Mouse (Mus musculus): Measurements from ENCODE around the gene Olfml2b.

Gene Olfml2b

DNA sequence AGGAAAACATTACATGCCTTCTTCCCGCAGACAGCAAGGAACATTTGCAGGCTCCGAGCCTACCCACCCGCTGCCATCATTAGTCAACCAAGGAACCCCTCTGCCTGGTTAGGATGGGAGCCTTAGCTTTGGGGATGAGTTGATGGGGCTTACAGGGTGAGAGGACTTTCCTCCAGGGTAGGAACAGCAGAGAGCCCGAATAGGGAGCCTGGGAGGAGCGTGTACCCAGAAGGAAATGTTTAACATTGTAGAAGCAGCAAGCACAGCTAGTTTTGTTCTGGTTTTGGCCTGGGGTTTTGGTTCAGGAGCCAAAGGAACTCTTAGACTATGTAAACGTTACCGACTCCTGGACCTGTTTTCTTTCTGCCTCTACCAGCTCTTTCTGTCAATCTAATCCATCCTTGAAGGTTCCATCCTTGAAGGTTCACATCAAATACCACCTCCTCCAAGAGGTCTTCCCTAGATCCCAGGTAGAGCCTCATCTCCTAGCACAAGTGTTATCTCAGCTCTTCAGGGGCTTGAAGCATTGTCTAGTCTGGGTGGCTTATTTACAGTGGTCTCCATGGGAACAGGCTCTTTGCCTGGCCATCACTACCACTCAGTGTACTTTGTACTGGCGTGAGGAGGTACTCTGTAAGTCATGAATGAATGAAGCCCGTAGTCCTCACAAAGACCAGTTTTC, 2.4 kb downstream of the Olfml2b start:
- DNase-seq (ENCODE audit: low spot score in 2 of 2) = no peak

DNA sequence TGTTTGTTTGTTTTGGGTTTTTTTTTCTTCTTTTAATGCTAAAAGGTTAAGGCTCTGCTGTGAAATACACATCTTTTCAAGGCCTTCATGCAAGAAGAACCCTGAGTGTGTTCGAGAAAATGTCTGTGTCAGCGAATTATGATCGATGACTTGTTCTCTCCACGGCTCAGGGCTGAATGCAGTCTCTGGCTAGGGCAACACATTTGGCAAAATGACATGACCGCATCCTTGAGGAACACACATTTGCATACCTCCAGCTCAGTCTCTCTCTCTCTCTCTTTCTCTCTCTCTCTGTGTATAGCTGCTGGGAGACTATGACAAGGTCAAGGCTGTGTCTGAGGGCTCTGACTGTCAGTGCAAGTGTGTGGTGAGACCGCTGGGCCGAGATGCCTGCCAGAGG, 3.0 kb downstream of the Olfml2b start:
- no peak for DNase-seq (ENCODE audit: low spot score in 2 of 2)

DNA sequence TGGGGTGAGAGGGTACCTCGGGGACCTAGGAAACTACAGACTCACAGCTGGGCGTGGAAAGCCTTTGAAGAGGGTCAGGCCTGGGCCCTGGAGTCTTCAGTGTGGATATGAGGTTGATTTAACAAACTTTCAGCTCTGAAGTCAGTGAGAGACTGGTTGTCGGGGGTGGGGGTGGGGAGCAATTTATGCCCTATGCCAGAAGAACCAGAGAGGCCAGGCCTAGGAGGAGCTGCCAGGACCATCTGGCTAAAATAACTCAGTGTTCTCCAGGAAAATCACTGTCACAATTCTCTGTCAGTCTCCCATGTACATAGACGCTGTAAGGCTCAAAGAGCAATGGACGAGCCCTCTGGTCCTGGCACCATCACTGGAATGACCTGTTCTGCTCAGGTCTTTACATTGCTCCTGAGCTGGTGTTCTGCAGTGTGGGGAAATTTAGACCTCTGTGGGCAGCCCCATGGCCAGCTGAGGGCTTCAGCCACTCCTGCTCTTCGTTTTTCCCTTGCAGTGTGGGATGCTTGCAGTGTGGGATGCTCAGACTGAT, 3.7 kb downstream of the Olfml2b start:
- no peak for DNase-seq (ENCODE audit: low spot score in 2 of 2)

DNA sequence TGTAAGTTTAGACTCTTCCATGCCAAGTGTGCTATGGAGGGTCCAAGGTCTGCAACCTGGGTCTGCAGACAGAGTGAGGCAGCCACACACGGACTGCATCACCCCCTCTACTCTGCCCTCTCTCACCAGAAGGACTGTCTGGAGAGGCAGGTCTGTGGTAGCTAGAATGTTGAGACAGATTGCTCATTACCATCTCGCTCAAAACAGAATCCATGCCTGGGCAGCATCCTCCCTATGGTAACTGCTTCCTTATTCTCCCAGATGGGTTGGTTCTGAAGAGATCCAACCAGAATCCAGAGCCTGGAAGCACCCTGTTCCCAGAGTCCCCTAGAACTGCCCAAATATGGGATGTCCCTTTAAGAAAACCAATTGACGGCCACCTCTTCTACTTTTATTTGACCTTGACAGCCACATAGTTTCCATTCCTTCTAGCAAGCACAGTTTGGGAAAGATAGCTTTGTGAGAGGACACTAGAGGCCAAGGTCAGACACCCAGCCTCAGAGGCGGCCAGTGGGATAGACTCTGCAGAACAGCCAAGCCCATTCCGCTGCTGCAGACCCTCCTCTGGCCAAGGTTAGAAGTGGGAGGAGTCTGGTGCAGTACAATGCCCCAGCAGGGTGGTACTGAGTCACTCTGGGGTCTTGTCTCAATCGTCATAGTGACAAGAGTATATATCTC, 6.9 kb downstream of the Olfml2b start:
- no peak for DNase-seq (ENCODE audit: low spot score in 2 of 2)

DNA sequence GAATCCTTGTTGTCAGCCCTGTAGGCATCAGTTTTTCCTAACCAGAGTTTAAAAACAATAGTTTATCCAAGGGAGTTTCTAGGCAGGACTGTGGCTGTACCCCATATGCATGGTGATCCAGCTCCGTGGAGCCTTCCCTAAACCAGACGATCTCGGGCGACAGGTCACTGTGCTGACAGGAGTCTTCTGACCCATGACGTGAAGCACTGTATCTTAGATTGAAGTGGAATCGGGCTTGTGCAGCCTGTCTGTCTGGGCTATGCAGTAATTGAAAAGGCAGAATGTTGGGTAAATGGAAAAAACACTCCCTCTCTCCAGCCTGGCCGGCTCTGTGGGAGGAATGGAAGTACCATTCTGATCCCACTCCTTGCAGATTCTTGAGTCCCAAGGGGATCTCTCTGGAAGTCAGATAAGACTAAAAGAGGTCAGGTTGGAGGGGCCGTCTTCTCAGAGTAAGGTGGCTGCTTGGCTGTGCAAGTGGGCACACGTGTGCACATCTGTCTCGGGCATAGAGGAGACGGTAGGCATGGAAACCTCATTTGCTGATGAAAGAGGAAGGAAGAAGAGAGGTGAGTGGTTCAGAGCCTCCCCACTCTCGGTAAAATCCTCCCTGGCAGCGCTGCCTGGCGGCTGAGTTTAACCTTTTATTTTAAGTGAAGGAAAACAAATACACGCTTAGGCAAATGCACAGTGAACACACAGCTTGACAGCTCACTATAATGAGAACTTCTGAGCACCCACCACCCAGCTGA, 7.8 kb downstream of the Olfml2b start:
- no peak for DNase-seq (ENCODE audit: low spot score in 2 of 2)

DNA sequence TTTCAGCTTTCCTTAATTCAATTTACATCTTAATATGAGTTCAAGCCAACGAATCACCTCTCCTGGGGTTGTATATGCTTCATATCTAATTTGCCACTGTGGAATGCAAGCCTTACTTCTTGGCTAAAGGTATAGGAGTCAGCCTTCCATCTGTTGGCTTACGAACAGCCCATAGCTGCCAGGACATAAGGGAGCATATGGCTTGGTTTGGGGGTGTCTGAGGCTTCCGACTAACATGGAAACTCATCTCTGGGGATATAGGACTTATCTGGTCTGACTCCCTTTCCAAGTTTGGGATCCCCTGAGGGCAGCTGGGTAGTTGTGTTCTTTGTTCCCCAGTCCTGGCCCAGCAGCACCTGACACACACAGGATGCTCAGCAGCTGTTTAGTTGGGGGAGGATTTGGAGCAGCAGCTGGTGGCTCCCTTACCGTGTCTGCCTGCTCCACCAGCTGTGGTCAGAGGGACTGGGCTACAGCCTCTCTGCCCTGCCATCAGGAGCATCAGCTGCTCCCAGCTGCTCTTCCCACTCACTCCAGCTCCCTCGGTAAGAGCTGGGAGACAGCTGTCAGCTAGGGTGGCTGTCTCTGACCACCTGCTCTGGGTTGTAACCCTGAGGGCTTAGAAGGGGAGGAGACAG, 11.1 kb downstream of the Olfml2b start:
- no peak for DNase-seq (ENCODE audit: low spot score in 2 of 2)

DNA sequence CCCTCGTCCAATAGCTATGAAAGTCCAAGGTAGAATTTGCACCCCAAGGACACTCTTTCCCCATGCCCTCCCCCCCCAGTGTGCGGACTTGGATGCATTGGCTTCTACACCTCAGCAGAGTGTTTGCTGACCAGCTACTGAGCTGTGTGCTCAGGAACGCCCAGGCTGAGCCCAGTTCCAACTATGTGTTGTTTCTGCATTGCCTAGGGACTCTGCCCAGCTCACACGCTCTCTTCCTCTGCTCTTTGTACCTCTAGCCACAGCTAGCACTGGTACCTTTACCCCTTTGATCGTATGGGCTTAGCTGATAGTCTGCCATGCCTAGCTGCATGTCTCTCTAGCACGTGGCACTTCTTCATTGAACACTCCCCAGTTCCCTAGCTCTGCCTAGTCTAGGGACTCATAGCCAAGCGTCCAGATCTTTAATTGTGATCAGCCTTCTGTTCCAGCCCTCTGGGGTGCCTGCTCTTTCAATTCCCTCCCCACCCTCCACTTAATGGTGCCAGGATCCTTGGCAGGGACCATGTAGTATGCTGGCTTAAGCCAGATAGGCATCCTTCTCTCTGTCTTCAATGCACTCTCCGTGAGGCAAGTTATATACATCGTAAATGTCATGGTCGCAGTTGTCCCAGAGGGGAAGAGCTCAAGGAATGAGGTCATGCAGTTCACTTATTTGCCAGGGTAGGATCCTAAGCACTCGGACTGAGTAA, 12.3 kb downstream of the Olfml2b start:
- DNase-seq (ENCODE audit: low spot score in 2 of 2) = no peak

DNA sequence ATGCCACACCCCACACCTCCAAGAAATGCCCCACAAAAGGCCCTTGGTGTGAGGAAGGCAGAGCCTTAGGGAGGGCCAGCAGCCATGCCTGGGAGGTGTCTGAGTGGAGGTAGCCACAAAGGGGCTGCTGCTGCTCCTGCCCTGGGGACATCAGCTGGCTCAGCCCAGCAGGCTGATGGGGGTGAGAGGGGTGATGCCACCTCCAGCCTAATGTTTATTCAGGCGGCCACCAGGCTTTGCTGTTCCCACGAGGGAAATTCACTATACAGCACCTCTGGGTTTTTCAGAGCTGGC, 12.8 kb downstream of the Olfml2b start:
- no peak for DNase-seq (ENCODE audit: low spot score in 2 of 2)

DNA sequence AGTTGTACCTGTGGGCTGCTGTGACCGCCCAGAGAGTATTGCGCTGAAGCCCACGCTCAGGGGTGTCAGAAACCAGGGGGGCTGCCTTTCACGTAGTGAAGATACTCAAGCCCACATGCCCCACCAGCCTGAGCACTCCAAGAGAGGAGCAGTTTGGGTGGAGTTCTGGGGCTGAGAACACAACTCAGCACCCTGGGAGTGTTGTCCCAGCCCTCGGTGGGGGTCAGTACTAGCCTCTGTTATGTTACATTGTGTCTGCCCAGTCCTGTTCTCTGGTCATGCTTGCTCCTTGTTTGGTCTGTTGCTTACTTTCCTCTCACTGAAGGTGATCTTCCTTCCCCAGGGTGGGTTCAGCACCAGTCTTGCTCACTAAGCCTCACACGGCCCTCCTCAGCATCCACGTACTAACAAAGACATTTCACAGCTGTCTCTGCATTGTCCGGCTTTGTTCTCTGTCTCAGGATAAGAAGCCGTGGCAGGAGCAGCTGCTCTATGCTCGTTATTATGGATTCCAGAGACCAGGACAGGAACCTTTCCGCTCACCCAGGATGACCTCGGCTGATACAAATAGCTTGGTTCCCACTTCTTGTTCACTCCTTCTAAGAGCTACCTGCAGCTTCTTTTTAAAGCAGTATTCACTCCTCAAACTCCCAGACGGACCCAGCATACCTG, 13.4 kb downstream of the Olfml2b start:
- no peak for DNase-seq (ENCODE audit: low spot score in 2 of 2)

DNA sequence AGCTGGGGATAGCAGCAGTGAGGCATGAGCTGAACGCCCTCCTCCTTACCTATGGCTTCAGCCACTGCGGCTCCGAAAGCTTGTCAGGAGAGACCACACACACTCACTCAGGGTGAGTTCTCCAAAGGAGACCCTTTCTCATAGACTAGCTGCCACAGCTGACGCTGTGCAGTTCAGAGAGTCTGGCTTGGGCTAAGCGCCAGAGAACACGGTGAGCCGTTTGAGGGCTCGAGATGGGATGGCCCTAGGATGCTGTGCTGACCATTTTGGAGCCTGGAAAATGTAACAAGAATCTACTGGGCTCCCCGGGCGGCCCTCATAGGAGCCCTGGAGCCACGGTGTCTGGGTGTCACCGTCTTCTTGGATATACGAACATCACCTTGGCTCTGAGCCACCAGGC, 14.9 kb downstream of the Olfml2b start:
- no peak for DNase-seq (ENCODE audit: low spot score in 2 of 2)

DNA sequence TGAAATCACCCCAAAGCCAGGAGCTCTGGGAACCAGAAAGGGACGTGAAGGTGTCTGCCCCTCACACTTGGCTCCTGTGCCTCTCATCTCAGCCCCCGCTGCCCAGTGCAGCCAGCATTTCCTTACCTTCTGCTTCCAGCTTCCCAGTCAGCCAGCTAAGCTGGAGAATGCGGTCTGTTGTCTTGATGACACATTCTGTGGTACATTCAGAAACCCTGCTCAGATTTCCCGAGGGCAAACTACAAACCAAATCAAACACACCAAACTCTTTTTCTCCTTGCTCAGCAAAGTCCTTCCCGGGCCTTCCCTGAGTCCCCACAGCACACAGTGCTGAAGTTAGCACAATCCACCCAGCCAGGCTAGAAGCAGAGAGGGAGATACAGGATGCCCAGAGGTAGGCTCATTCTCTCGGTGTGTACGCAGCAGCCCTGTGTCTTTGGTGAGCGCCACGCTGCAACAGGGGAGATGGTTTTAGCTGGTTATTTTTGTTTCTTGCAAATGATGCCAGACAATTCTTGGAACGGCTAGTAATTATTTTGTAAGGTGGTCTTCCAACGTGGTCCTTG, 20.4 kb downstream of the Olfml2b start:
- DNase-seq (ENCODE audit: low spot score in 2 of 2) = no peak

DNA sequence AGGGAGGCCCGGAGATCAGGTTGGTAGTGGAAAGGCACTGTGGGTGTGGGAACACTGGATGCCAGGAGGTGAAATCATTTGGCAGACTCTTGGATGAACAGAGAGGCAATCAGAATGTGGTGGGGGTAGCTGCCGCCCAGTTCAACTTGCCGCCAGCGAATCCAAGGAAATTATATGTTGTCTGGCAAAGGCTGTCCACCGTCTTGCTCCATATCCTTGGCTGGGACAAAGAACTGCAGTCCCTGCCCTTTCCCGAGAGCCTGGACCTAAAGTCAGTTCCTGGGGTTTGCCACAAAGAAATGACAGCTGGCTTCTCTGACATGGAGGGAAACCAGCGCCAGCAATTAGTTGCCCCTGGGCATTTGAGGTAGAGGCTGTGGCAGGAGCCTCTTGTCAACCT, 20.9 kb downstream of the Olfml2b start:
- no peak for DNase-seq (ENCODE audit: low spot score in 2 of 2)

DNA sequence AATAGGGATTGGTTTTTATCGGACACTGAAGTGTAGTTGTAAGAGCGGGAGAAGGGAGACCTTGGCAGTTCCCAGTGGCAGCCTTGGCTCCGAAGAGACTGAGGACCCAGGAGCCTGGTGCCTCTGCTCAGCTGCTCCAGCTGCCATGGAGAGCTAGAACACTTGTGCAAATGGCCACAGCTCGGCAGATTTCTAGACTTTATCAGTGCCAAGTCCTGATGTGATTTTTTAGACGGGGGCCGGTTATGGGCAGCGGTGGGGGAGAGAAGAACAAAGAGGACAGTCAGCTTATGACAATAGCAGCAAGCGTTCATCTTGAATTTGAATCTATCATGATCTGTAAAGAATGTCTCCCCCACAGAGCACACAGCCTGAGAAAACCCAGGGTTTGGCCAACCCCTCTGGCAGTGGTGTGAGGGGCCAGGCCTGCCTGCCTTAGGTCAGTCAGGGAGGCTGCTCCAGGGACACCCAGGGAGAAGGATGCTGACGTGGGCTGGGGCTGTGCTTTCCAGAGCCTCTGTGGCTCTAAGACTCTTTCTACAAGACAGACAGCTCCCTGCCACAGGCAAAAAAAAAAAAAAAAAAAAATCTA, 29.9 kb downstream of the Olfml2b start:
- no peak for DNase-seq (ENCODE audit: low spot score in 2 of 2)

DNA sequence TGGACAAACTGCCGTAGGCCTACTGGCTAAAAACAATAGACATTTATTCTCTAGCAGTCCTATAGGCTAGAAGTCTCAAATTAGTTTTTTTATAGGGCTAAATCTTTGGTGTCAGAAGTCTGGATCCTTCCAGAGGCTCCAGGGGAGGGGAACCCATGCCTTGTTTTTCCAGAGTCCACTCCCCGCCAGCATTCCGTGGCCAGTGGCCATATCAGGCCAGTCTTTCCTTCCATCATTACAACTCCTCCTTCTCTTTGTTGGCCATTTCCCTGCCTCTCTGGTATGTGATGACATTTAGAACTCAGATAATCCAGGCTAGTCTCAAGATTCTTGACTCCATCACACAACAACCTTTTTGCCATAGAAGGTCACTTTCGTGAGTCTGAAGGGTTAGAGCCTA, 33.3 kb downstream of the Olfml2b start:
- no peak for DNase-seq (ENCODE audit: low spot score in 2 of 2)

DNA sequence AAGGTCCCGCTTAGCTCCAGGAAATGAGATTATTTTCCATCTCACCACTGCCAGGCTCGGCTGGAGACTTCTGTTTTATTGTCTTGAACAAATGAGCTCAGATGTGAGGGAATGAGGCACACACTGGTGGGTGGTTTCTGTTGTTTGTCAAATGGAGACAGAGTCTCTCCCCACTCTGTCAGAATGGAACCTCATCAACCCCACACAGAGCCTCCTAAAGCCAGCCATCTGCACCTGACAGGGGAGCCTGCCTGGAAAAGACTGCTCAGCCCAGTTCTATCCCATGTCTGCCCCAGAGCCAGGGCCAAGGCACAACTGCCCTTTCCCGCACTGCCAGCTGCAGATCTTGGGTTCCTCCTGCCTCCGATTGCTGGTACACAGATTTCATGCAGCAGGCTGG, 34.5 kb downstream of the Olfml2b start:
- DNase-seq (ENCODE audit: low spot score in 2 of 2) = no peak

DNA sequence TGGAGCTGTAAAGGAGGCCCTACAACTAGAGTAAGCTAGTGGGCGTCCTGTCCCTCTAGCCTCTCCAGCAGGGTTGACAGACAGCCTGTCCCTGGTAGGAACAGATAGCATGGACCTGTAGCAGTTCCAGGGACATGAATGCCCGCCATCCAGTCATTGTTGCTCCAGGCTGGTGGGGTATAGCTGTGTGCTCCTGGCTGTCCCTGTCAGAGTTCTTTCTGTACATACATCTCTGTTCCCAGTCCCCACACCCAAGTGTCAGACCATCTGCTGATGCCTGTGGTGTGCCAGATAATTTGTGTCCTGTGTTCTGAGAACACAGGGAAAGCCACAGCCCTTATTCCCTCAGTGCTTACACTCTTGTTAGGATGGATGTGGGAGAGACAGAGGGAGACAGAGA, 35.3 kb downstream of the Olfml2b start:
- DNase-seq (ENCODE audit: low spot score in 2 of 2) = no peak

DNA sequence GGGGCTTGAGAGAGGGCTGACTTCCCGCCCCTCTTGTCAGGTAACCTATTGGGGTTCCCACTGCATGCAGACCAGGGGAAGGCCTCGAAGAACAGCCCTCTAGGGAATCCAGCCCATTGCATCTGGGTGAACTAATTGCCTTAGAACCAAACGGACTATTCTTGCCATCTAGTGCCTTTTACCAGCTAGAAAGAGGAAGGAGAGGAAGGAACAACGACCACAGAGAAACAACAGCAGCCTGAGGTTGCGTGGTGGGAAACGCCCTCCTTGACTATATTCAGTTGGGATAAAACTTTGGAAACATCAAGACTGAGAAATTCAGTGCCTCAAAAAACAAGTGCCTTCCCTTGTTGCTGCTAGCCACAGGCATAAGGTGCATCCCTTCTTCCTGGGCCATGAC, 39.5 kb downstream of the Olfml2b start:
- DNase-seq (ENCODE audit: low spot score in 2 of 2) = no peak

DNA sequence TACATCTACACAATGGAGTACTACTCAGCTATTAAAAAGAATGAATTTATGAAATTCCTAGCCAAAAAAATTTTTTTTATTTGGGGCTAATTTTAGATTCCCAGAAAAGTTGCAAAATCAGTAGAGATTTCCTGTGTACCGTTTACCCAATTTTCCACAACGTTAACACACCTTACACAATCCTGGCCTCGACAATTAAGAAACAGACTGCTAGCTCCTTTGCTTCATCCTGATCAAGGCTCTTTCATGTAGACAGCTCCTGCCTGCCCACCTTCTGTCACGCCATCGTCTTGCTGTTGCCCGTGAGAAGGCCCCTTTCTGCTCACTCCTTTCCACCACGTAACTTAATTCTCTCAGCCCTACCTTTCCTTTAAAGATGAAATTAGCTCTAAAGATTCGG, 45.4 kb downstream of the Olfml2b start:
- DNase-seq (ENCODE audit: low spot score in 2 of 2) = no peak

DNA sequence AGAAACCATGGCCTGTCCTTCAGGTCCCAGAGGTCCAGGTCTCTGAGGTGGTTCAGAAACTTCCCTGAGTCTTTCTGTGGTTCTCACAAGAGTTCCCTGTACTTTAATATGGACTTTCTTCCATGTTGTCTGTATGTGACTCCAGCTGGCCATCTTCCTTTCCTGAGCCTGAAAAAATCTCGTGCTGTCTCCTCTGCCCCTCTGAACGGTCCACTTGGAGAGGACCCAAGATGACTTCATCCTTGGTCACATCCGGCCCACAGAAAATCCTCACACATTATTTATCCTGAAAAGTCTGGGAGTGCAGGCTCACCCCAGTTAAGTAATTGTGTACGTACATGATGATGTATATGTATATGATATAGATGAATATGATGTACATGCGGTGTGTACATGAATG, 47.0 kb downstream of the Olfml2b start:
- DNase-seq (ENCODE audit: low spot score in 2 of 2) = no peak

DNA sequence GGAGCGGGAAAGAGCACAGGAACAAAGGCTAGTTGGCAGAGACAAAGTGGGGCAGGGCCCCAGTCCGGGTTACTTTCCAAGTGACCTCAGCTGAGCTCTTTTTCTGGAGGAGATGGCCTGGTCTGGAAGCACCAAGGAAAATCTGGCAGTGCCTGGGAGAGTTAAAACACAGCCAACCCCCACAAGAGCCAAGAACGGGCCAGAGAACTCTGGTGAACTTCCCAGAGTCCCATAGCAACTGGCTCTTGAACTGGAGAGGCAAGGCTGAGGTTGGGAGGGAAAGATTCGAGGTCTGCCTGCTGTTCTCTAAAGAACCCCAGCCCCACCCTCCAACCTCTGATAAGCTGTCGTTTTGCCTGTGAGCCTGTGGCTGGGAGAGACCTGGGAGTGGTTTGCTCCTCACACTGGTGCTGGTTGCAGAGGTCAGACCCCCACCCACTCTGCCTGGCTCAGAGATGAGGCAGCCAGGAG, 50.5 kb downstream of the Olfml2b start:
- no peak for DNase-seq (ENCODE audit: low spot score in 2 of 2)
